Mouse (Mus musculus) left cerebral cortex, postnatal 36 days (tissue): ENCODE measurements around the gene Gm17482. TPM values are rescaled to one million over a fixed set of nuclear protein-coding genes. Genes with fewer than 3 reads are reported as not detected.

Experiments used
- DNase-seq, 2 experiments: peaks; one replicate each; pipeline ENCODE4 v3.0.0; 2021 to 2022; ENCODE audit warnings: low spot score in 2 of 2, mixed read lengths in 1 of 2
- intact Hi-C: fragments of 180-260 bp; cut with DNase I; formaldehyde crosslinking; loops from one replicate; pipeline ENCODE4 v1.15.1; 2025
- total RNA-seq, 2 experiments: library from RNA; stranded (reverse); gene quantifications; 2 replicates each; pipeline ENCODE4 v1.2.3; 2021

Gene Gm17482
- total RNA-seq, 2 experiments from 2014 or later = not detected

DNA sequence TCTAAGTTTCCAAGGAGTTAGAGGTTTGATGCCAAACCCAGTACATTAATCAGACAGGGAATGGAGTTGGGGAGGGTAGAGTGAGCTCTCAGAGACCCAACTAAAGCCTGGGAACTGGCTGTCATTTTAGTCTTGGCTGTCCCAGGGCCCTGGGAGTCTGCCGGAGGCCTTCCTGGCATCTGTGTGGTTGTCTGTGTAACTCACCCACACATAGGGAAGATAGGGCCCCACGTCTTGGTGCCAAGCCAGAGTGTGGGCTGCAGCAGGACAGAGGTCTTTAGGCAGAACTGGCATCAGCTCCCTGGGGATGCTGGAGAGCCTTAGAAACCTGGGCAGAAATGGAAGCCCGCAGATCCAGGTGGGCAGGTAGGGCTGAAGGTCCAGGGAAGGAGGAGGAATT lies 14.8 kb downstream of the Gm17482 start:
- DNase-seq = no peak
- intact Hi-C loops = no loop called here

DNA sequence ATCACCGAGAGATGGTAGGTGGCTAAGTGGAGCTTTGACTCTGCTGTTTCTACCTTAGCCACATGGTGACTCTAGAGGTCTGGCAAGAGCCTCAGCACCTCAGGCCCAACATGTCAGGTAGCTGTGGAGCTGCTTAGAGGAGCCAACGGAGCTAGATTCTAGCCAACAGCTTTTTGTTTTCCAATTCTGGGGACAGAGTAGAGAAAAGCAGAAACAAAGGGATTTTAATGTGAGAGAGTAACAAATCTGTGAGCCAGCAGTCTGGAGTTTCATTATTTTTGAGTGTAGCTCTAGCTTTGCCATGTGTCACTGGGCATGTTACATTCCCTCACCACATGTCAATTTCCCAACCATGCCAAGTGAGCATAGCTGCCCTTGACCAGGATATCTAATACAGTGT lies 17.1 kb downstream of the Gm17482 start:
- DNase-seq = no peak
- intact Hi-C loops = no loop called here

DNA sequence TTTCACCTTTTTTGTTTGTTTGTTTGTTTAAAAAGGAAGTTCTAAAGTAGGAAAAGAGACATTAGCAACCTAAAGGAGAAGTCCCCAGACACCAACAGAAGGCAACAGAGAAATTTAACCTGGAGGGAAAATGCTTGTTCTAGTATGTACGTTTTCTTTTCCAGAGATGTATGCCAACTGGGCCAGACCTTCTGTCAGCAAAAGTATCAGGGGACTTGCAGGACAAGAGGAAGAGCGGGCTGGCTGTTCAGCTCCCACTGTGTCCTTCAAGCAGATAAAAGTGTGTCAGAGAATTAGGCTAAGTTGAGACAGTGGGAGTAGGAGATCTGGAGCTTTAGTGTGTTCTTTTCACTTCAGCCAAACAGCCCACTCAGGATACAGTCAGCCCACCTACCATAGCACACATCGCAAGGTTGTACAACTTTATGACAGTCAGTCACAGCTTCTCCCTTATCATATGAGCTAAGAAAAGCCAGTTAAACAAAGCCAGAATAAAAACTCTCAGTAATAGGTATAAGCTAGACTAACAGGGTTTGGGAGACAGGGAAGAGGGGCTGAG lies 18.4 kb downstream of the Gm17482 start:
- DNase-seq = no peak

DNA sequence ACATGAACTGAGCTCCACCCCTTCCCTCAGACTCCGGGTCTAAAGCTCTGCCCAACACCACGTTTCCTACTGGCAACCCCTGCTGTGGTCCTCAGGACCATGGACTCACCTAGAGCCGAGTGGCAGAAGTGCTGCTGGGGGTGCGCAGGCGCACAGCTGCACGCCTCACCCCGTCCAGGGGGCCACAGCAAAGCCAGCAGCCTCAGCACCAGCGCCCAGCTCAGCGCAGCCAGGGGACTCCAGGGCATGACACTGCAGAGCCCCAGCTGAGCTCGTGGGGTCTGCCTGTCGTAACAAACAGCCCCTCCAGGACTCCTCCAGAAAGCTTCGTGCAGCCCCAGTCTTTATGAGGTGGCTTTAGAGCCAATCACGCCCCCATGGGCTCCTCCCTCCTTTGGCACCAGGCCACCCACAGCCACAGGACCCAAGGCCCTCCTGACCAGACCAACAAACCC lies 24.4 kb downstream of the Gm17482 start:
- no peak for DNase-seq

More for the DNA sequence above, 18.4 kb downstream of the Gm17482 start:
- intact Hi-C loops = no loop called here

DNA sequence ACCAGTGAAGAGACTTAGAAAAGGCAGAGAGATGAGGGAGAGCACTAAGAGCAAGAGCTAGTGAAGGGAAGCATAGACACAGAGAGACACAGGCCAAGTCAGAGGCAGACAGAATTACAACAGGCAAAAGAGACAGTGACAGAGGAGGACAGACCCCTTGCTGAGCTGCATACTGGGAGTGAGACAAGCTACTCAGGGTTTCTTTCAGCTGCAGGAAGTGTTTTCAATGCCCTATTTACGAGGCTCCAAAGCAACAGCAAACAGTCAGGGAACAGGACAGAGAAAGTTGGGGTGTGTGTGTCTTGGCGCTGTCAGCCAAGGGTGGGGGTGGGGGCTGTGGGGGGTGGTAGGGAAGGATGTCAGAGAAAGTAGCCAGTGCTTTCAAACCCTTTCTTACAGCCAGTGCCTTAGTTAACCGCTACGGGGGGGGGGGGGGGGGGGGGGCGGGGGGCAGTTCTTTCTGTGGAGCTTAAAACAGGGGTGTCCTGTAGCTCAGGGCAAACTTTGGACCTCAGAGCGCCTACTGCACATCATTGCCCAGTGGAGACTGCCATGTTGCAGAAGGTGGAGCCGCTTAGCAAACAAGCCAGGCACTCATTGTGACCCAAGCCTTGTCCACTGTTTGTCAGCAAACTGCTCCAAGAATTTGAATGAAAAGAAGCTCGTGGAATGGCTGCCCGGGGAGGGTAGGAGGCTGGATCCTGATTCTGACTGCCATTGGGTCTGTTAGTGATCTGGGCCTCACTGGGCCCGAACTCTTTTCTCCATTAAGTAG lies 25.1 kb downstream of the Gm17482 start, which contains the start of gene Timp4:
Gene Timp4, minus strand, starts transcription at position 107 of the 775 bp plus-strand sequence.
- DNase-seq = no peak

More for the DNA sequence above, 24.4 kb downstream of the Gm17482 start:
- intact Hi-C loops = no loop called here

DNA sequence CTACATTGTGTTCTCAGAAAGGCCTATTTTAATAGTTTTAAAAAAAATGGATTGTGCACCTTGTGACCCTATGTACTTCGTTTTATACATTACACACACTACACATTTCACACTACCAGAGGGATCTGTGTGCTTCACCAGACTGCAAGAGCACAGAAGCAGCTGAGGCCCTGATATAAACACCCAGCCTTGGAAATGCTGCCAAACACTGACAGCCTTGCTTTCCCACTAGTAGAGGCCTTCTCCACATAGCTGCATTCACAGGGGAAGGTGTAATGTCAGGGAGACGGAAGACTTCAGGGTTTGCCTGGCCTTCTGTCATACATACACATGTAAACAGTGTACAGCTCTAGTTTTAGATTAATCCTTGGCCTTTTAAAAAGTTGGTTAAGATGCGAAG lies 28.0 kb downstream of the Gm17482 start:
- intact Hi-C loops = no loop called here
- DNase-seq = no peak

More for the DNA sequence above, 25.1 kb downstream of the Gm17482 start, which contains the start of gene Timp4:
- intact Hi-C loops = no loop called here

DNA sequence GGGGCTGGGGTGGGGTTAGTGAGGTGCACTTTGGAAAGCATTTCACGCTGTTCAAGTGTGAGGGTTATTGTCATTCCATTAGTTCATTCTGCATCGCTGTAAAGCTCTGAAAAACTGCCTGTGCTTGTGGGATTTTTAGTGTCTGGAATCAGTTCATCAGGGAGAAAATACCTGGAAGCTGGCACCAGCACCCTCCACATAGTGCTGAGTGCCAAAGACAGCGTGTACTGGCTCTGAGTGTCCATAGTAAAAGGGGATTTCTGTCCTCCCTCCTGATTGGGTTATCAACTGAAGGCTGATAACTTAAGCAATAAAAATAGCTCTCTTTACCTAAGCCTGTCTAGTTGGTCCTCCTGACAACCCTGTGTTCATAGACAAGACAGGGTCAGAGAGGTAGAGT lies 33.4 kb downstream of the Gm17482 start:
- DNase-seq = no peak
- intact Hi-C loops = no loop called here

DNA sequence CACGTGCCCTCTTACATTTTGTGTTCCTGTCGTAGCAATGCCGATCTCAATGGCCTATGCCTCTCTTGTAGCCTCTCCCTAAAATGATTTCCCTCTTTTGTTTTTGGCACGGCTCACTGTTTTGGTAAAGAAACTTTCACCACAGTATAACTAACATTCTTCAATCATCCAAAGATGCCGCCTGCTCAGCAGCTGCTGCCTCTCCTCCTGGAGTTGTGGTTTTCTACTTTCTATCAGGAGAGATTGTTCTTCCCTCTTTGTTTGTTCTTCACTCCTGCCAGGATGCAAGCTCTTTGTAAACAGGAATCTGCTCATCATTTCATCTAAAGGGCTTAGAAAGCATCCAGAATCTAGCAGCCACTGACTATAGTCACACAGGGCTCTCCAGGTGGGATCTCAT lies 39.6 kb downstream of the Gm17482 start:
- no peak for DNase-seq
- intact Hi-C loops = loop anchor here (5.0 kb wide), 1 partner anchor 219 kb away; no protein-coding TSS in a partner anchor

DNA sequence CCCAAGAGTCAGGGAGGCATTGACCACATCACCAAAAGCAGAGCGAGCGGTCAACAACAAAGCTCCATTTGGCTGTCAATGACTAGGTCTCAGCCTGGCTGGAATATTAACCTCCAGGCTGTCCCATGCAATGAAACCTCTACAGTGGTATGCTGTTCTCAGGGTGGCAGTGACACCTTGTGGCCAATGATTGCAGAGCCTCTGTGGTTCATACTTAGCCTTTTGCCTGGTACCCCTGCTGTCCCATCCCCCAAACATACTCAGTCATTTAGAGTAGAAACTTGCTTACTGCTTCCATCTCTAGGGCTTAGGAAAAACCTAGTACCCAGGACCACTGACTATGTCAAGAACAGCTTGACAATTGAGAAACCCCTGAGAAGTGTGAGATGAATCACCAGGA lies 40.8 kb downstream of the Gm17482 start:
- intact Hi-C loops = loop anchor here (1.0 to 5.0 kb wide), 2 partner anchors 40 to 221 kb away; no protein-coding TSS in a partner anchor
- peak; percentile 48 to 74 for DNase-seq

DNA sequence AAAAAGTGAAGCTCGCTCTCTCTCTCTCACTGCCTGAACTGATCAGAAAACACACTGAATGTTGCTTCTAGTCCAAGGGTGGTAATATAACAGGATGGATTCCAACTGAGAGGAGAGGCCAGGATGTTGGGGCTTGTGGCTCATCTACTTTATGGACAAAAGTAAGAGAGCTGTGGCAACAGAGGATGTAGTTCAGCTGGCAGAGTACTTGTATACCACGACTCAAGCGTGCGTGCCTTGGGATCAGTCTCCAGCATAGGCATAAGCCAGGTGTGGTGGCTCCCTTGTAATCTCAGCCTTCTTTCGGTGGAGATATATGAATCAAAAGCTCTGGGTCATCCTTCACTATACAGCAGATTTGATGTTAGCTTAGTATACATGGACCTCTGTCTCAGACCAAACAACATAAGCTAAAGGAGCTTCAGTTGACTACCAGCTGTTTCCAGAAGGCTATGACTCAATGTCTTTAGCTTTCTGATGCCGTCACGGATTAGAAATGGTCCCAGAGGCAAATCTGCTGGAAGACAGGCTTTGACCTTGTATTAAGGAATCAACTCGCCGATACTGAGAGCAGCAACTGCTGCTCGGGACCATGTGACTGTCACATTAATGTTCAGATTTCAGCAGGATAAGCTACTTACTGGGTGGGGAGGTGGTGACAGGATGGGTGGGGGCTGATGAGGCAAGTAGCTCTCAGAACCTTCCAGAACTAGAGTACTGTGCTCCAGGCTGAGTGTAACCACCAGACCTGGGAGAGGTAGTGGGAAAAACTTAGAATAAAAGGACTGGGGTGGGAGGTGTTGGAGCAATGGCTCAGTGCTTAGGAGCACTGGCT lies 41.6 kb downstream of the Gm17482 start:
- intact Hi-C loops = loop anchor here (1.0 to 5.0 kb wide), 2 partner anchors 40 to 221 kb away; no protein-coding TSS in a partner anchor
- no peak for DNase-seq

DNA sequence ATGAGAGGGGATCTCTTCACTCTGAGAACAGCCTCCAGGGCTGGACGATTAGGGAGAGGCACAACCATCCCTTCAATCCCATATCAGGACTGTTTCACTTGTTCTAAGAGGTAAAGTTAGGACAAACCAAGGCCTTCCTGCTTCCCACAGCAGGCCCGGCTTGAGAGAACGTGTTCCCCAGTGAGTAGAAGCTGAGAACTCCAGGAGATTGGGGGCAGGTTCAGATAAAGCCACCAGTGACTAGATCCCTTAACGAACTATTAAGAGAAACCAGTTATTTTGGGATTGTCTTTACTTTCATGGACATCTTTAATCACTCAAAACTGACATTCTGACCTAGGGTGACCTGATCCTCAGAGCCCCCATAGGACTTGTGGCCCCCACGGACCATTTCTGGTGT lies 42.4 kb downstream of the Gm17482 start:
- intact Hi-C loops = loop anchor here (5.0 kb wide), 1 partner anchor 222 kb away; no protein-coding TSS in a partner anchor
- DNase-seq = no peak

DNA sequence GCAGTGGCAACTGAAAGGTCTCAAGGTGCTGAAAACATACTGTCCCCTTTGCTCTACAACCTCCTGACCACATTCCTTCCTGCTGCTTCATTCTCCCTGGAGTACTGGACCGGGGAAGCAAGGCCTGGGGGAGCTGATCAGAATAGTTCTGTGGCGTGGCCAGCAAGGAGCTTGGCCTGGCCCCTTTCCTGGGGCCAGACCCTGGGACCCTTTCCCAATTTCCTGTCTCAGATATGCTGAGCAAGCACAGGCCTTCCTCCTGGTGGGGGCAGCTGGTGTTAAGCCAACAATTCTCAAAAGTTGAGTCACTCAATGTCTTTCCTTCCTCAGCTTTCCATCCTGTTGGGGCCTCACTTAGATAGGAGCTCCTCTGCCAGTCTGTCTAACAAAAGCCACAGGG lies 42.9 kb downstream of the Gm17482 start:
- DNase-seq = no peak
- intact Hi-C loops = loop anchor here (5.0 kb wide), 1 partner anchor 267 kb away; no protein-coding TSS in a partner anchor

DNA sequence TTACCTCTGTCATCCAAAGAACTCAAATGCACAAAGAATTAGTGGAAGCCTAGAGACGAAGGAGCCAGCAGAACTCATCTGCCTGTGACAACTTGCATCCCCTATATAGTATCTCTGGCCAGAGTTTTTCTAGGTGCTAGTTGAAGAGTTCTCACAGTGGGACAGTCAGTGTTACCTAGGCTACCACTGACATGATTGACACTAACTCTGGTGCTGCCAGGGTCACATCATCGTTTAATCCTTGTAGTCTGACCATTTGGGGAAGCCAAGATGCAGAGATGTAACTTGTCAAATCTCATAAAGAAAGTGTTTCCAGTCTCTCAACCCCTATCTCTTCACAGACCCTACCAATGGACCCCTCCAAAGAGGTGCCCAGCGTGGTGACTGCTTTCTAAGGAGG lies 44.2 kb downstream of the Gm17482 start:
- DNase-seq = no peak
- intact Hi-C loops = loop anchor here (5.0 kb wide), 1 partner anchor 266 kb away; no protein-coding TSS in a partner anchor

DNA sequence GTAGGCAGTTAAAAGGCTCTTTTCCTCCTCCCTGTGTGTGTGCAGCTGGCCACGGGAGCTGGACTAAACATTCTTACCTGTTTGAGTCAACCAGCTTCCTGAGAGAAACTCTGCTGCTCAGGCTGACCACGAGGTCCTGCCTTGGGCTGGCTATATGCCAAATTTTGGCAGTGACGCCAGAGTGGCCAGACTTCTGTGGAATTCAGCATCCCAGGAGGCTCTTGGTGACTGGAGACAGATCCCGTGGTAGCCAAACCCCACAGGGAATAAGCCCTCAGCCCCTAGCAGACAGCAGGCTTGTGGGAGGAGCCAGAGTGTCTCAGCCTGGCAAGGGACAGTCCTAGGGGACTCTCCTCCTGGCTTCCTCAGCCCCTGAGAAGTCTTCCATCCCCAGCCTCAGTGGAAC lies 44.7 kb downstream of the Gm17482 start:
- intact Hi-C loops = loop anchor here (5.0 kb wide), 1 partner anchor 265 kb away; no protein-coding TSS in a partner anchor
- DNase-seq = no peak

DNA sequence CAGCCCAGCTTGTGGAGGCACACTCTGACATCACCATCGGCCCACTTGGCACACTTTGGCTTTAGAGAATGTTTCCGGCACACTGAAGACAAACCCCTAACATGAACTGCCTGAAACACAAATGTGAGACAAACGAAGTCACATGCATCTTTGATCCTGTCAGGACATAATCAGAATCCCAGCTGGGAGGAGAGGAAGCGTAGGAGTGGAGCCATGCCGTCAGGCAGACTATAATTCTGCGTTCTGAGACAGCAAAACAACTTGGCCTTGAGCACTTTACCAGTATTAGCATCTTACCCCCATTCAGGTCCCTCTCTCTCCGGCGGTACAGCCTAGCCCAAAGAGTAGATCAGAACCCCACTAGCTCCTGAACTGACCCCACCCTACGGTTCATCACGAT lies 46.2 kb downstream of the Gm17482 start:
- intact Hi-C loops = loop anchor here (5.0 kb wide), 1 partner anchor 264 kb away; no protein-coding TSS in a partner anchor
- peak in 1 of 2 experiments; percentile 4 for DNase-seq

DNA sequence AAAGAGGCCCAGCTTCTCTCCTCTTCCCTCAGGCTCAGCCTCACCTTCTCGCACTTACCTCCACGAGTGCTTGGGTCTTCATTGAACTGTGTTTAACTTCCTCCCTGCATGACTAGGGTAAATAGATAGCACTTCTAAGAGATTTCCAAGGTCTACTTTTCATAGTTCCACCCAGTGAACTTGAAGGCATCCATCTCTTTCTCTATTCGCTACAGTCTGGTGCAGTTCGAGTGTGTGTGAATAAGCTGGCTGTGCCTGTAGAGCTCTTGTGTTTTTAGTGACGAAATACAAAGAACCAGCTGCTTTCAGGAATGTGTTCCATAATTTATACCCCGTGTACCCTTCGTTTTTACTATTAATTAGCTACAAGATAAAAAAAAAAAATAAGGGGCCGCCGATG lies 47.6 kb downstream of the Gm17482 start:
- intact Hi-C loops = loop anchor here (5.0 kb wide), 1 partner anchor 263 kb away; no protein-coding TSS in a partner anchor

DNA sequence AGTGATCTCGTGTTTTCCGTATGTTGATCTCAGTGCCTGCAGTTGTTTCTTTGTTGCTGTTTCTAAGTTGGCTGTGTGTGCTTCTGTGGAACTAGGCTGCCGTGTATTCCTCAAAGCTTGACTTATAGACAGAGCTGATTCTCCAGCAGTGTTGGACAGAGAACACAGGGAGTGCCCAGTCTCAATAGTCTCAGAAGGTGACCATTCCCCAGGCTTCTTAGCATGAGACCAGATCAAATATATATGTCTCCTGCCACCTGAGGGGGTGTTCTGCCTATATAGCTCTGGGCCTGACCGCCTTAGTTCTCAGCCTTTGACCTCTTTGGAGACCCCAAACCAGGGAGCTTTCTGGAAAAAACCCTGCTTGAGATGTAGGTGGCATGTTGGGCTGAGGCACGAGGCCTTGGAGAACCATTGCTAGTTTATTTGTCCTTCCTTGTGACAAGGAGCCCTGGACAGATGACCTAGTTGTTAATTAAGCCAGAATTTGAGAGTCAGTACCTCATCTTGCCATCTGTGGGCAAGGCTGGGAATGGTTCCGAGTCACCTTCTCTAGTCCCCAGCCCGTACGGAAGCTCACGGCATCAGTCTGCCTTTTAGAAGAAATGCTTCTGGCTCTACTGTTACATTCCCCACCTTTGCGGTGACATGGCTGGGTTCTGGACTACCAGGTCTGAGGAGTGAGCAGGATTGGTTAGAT lies 48.1 kb downstream of the Gm17482 start:
- DNase-seq = no peak
- intact Hi-C loops = no loop called here

More for the DNA sequence above, 47.6 kb downstream of the Gm17482 start:
- DNase-seq = no peak

DNA sequence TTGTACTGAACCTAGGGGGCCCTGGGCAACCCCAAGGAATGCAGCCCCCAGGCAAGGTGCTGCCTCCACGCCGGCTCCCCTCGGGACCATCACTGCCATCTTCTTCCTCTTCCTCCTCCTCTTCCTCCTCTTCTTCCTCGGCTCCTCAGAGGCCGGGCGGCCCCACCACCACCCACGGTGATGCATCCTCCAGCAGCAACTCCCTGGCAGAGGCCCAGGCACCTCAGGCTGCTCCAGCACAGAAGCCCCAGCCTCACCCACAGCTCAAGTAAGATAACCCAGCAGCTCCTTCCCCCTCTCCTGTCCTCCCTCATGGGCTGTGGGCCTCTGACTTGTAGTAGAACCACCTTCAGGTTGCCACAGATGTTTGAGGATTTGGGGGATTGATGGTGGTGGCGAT lies 50.9 kb downstream of the Gm17482 start:
- intact Hi-C loops = no loop called here
- no peak for DNase-seq

DNA sequence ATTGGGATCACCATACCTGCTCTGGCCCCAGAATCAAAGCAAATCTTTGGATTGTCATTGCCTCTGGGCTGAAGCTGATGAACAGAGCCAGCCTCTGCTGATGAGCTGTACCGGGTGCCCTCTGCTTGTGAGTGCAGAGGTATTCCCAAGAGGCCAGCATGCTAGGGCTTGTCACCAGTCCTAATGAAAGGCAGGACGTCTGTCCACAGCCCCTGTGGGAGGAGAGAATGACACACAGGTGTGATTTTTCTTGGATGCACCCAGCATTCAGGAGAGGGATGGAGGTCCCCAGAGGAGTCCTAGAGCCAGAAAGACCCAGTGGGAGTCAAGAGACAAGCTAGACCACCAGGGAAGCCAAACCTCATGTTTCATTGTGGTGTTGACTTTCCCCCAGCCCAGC lies 52.5 kb downstream of the Gm17482 start:
- DNase-seq = no peak
- intact Hi-C loops = no loop called here
